ENCODE assay signal across 8 mouse cellular contexts in the genomic region with DNA sequence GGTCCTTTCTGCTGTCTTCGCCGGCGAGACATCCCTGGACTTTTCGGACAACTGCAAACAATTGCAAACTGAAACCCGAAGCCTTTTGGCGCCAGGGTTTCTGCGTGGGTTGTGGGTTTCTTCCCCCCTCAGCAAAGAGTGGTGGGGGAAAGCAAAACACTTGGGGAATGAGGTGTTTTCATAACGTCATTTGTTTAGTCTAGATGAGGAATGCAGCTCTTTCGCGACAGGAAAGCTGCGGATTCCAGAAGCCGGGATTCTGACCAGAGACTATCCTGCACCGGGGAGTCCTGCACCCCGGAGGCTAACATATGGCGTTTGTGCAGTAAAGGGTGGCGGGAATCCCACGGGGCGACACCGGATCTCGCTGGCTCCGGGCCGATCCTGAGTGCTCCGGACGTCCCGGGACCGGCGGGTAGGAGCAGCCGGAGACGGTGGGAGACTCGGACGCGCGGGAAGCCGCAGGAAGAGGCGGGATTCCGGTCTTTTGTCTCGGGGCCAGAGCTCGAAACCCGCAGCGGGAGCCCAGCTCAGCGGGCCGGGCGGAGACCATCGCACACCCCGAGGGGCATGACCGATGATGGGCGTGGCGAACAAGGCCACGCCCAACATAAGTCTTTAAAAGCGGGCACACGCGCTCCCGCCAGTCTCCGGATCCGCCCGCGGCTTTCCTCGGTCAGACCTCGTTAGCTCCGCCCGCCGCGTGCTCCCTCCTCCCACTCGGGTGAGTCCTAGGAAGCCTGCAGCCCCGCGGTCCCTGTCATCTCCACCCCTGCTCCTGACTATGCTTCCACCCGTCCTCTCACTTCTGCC. TPM values are rescaled to one million over a fixed set of nuclear protein-coding genes. Genes with fewer than 3 reads are reported as not detected.
DNase-seq lines count a peak whose midpoint lies in the region; TF ChIP-seq lines count a peak whose summit lies in the region.

Csrp2 (plus strand) TSS at position 259 of the 813 bp plus-strand sequence.

- intact Hi-C loops in left cerebral cortex, postnatal 25 days (cut with DNase I), result loop anchor here (5.0 kb wide), 2 partner anchors 107 to 127 kb away; no protein-coding TSS in a partner anchor

- H3K4me3 ChIP-seq in cortical plate, adult 2 months (ENCODE audit: insufficient read depth, low read length), result peak within 1 kb of the TSS; percentile 42

- H3K4me1 ChIP-seq in cortical plate, adult 2 months (ENCODE audit: control insufficient read depth, insufficient read depth, low read length), result no peaks in the 10 kb centered on the region

- no peak for TF ChIP-seq CTCF in cortical plate, adult 2 months (IDR thresholded peaks at IDR 0.05; ENCODE audit: extremely low read depth, insufficient read depth, low read length)

- peak; percentile 75; the same call in 1 of the 2 replicates for TF ChIP-seq POLR2A in cortical plate, adult 2 months (IDR thresholded peaks at IDR 0.05; ENCODE audit: extremely low read depth, insufficient read depth, low read length)

- DNase-seq in adrenal gland, adult 18-20 months (ENCODE audit: low spot score in 2 of 2), result peak; percentile 92 to 96
- peak; percentile 86 for DNase-seq in gastrocnemius, postnatal 10 days
- DNase-seq in hindlimb bud, embryonic 11.5 days (ENCODE audit: extremely low spot score, low read depth, low spot score), result peak; percentile 79
- peak; percentile 47 to 53 for DNase-seq in left cerebral cortex, postnatal 25 days (ENCODE audit: low spot score in 2 of 2)
- peak; percentile 96 for DNase-seq in mesoderm, embryonic 11.5 days (ENCODE audit: low read depth, low spot score)
- DNase-seq in right cerebral cortex, postnatal 4 days, result peak; percentile 84
- peak; percentile 94 for DNase-seq in yolk sac, embryonic 10.5 days (ENCODE audit: low spot score)

- 0 out of 2 replicates have a peak within 1 kb of the TSS, but pooled peaks have one; percentile 49 for H3K27ac ChIP-seq in cortical plate, adult 2 months (ENCODE audit: insufficient read depth, low read length)

RNA-seq across cellular contexts. Expression of gene Csrp2, which starts in this region (rescaled TPM):
- total RNA-seq in adrenal gland, adult 18-20 months (2021), result 100 to 1,000 TPM; 140 to 186 TPM
- polyA plus RNA-seq in cortical plate, adult 2 months (2012; rRNA removed), result 10.1 and 14.0 TPM in 2 replicates
- 10 to 100 TPM; 39.6 to 43.8 TPM for total RNA-seq in gastrocnemius, postnatal 10 days (2021)
- 10 to 100 TPM; 11.0 to 12.7 TPM for total RNA-seq in left cerebral cortex, postnatal 25 days (2021)

Comparison
In these comparisons a context has a peak if more than half of its experiments do, and no peak if none do; other contexts are left out.
1. Peak in every context shown above with its lines: DNase-seq, H3K4me3 ChIP-seq and H3K27ac ChIP-seq.